Mouse (Mus musculus) central nervous system, embryonic 11.5 days (tissue): ENCODE data around the gene Dnmt3b. TPM values are rescaled to one million over a fixed set of nuclear protein-coding genes. Genes with fewer than 3 reads are reported as not detected.

ENCODE experiments used
- polyA plus RNA-seq: library from polyadenylated mRNA; depleted of rRNA; stranded (reverse); fragments of >200 nt; gene quantifications from 2 replicates; pipeline ENCODE4 v1.2.3, GENCODE M21; 2012; rRNA removed

The Dnmt3b gene
- 10.0 and 10.2 TPM in 2 replicates for polyA plus RNA-seq

DNA sequence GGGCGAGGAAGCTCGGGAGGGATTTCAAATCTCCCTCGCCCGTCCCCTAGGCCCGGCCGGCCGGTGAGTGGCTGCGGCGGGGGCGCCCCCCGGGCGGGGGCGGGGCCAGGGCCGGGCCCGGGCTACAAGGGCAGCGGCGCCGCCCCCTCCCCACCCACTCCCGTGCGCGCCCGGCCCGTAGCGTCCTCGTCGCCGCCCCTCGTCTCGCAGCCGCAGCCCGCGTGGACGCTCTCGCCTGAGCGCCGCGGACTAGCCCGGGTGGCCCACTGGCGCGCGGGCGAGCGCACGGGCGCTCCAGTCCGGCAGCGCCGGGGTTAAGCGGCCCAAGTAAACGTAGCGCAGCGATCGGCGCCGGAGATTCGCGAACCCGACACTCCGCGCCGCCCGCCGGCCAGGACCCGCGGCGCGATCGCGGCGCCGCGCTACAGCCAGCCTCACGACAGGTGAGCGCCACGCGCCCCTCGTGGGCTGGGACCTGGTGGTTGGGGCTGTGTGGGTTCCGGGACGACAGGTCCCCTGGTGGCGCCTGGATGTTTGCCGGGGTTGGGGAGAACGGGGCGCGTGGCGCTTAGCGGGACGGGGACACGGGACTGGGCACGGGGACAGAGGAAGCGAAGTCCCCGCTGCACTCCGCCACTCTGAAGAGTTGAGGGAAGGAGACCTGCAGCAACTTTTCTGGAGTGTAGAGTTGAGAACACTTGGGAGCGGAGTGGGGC lies at the start of gene Dnmt3b:
Dnmt3b (plus strand) TSS at position 153 of the 716 bp plus-strand sequence.

DNA sequence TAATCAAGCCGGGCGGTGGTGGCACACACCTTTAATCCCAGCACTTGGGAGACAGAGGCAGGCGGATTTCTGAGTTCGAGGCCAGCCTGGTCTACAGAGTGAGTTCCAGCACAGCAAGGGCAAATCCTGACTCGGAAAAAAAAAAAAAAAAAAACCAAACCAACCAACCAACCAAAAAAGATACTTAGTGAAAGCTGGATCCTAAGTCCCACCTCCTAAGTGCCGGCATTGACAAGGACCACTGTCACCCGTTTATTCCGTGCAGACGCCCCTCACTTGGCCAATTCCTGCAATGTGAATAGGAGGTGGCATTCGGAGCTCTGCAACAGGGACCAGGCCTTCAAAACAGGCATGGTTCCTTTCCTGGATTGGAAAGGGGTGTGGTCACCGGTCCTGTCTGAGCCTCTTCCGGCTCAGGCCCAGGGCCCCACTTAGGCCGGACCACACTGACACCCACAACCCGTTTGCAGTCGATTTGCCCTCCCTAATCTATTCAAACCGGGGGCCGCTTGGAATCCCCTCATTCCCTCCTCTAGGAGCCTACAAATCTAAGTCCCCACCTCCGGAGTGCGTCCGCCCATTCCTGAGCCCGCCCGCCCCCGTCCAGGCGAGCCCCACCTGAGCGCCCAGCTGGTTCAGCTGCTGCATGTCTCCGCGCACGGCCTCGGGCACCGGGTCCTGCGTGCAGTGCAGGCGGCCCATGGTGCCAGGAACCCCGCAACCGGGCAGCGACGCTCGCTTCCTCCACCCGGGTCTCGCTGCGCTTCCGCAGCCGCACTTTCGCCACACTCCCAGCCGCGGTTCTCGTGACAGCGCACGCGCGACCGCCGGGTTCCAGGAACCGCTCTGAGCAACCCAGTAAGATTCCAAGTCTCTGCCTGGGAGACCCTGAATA lies 17.0 kb upstream of the Dnmt3b start, which contains the start of gene Commd7:
Commd7 (minus strand) TSS at position 806 of the 895 bp plus-strand sequence.

GRCm38 (mm10) chr2:153696352-153696751 lies 47.1 kb downstream of the Dnmt3b start, which contains the start of gene Dnmt3c:
Gene Dnmt3c (plus strand): TSS chr2:153696652.

Other genes with a start within 250 kb of the Dnmt3b start
- not detected in 2 replicates for gene 4930404H24Rik, start 156.7 kb upstream of the Dnmt3b start, polyA plus RNA-seq
- gene Nol4l, start 119.5 kb upstream of the Dnmt3b start, polyA plus RNA-seq: 24.5 and 37.1 TPM in 2 replicates
- 34.1 and 42.9 TPM in 2 replicates for gene Commd7, start 16.7 kb upstream of the Dnmt3b start, polyA plus RNA-seq
- gene Dnmt3c, start 47.2 kb downstream of the Dnmt3b start, polyA plus RNA-seq: 0.11 and 0.20 TPM in 2 replicates
- gene Mapre1, start 91.8 kb downstream of the Dnmt3b start, polyA plus RNA-seq: 61.4 and 80.7 TPM in 2 replicates
- gene Efcab8, start 130.5 kb downstream of the Dnmt3b start, polyA plus RNA-seq: 0.08 and 0.19 TPM in 2 replicates
- not detected in 2 replicates for gene Sun5, start 221.6 kb downstream of the Dnmt3b start, polyA plus RNA-seq
- gene Bpifb2, start 225.6 kb downstream of the Dnmt3b start, polyA plus RNA-seq: 0.05 TPM in 1 of 2 replicates, not detected in the other